Mouse (Mus musculus) c-Kit-positive CD71-positive TER-119-positive erythroid progenitor cells, embryonic 14.5 days (primary cell): ENCODE results near the gene P2ry14.

Experiments
- DNase-seq: peaks from one replicate; pipeline ENCODE4 v3.0.0-alpha.2; 2013; ENCODE audit warnings: low spot score

P2ry14 gene

GRCm38 (mm10) chr3:59153424-59153823 is at the start of gene P2ry14:
Gene P2ry14, minus strand, starts transcription at chr3:59153618.
- DNase-seq = no peak

- no peak for DNase-seq
These were observed 44.0 kb upstream of the P2ry14 start for GRCm38 (mm10) chr3:59197329-59197948.

GRCm38 (mm10) chr3:59194938-59195337 is 41.5 kb upstream of the P2ry14 start, which contains the start of gene Gpr87:
Gene Gpr87, minus strand, starts transcription at chr3:59195104.
- DNase-seq = no peak

GRCm38 (mm10) chr3:59194099-59194498 is 40.7 kb upstream of the P2ry14 start:
- DNase-seq = no peak

- DNase-seq = no peak
These were observed 38.3 kb upstream of the P2ry14 start for GRCm38 (mm10) chr3:59191674-59192073.

GRCm38 (mm10) chr3:59187336-59187735 is 33.9 kb upstream of the P2ry14 start:
- no peak for DNase-seq

- no peak for DNase-seq
These were observed 32.2 kb upstream of the P2ry14 start for GRCm38 (mm10) chr3:59185662-59186061.

- no peak for DNase-seq
These were observed 28.7 kb upstream of the P2ry14 start for GRCm38 (mm10) chr3:59182129-59182528.

- no peak for DNase-seq
These were observed 27.7 kb upstream of the P2ry14 start for GRCm38 (mm10) chr3:59181134-59181533.

GRCm38 (mm10) chr3:59176871-59177270 is 23.5 kb upstream of the P2ry14 start:
- DNase-seq = no peak

- DNase-seq = no peak
These were observed 21.8 kb upstream of the P2ry14 start for GRCm38 (mm10) chr3:59175234-59175633.

GRCm38 (mm10) chr3:59174426-59175154 is 21.2 kb upstream of the P2ry14 start:
- no peak for DNase-seq

GRCm38 (mm10) chr3:59169921-59170627 is 16.7 kb upstream of the P2ry14 start:
- DNase-seq = no peak

- no peak for DNase-seq
These were observed 15.8 kb upstream of the P2ry14 start for GRCm38 (mm10) chr3:59169215-59169614.

GRCm38 (mm10) chr3:59168476-59168875 is 15.1 kb upstream of the P2ry14 start:
- DNase-seq = no peak

- DNase-seq = no peak
These were observed 14.1 kb upstream of the P2ry14 start for GRCm38 (mm10) chr3:59167417-59168054.

GRCm38 (mm10) chr3:59160465-59160864 is 7.0 kb upstream of the P2ry14 start:
- no peak for DNase-seq

- DNase-seq = no peak
These were observed 3.6 kb upstream of the P2ry14 start for GRCm38 (mm10) chr3:59157048-59157447.

GRCm38 (mm10) chr3:59155404-59155803 is 2.0 kb upstream of the P2ry14 start:
- DNase-seq = no peak

- no peak for DNase-seq
These were observed 1.5 kb upstream of the P2ry14 start for GRCm38 (mm10) chr3:59154888-59155287.

- no peak for DNase-seq
These were observed 2.8 kb downstream of the P2ry14 start for GRCm38 (mm10) chr3:59150624-59151023.

GRCm38 (mm10) chr3:59149646-59150045 is 3.8 kb downstream of the P2ry14 start:
- no peak for DNase-seq

- no peak for DNase-seq
These were observed 8.2 kb downstream of the P2ry14 start for GRCm38 (mm10) chr3:59145194-59145593.
